Mouse (Mus musculus) lung, adult 2 months (tissue): ENCODE data around the gene Cmtm2a.

Source experiments
- CTCF ChIP-seq: fragments of 200-500 bp; IDR thresholded peaks from 2 replicates; pipeline ENCODE4 v1.5.1; 2011; ENCODE audit warnings: mild to moderate bottlenecking, low read length, control low read depth; ENCODE audit not compliant: insufficient read depth
- POLR2A ChIP-seq: fragments of 200-500 bp; IDR thresholded peaks from 2 replicates; pipeline ENCODE4 v1.6.1; 2011; ENCODE audit warnings: low read depth, mild to moderate bottlenecking, control low read depth, low read length, borderline replicate concordance; ENCODE audit errors: extremely low read depth

GRCm38 (mm10) chr8:104268368-104268767, 24.6 kb downstream of the Cmtm2a start:
- no peak for TF ChIP-seq CTCF
- TF ChIP-seq POLR2A = no peak
